Mouse (Mus musculus) Patski (cell line): ENCODE measurements at regions not wholly inside any gene's neighbourhood (a gene's known extent, or its start where the extent isn't known, plus 50 kb on each side); places are given as distances from the start of the nearest gene placed in this dataset.

Experiments
- ATAC-seq: fragments of 100-300 bp; one replicate; pipeline ENCODE4 v1.8.0; 2021
- CTCF ChIA-PET: fragments of 350-600 bp; sonication (Branson Sonifier 250); formaldehyde crosslinking; loops from one replicate; lab custom pipeline; 2022; ENCODE audit warnings: inconsistent platforms; lab: Charles Lee
- POLR2A ChIA-PET: fragments of 350-600 bp; sonication (Branson Sonifier 250); formaldehyde crosslinking; loops from one replicate; lab custom pipeline; 2022; ENCODE audit warnings: antibody characterized with exemption, inconsistent platforms; lab: Charles Lee
- DNase-seq: peaks from one replicate; pipeline ENCODE4 v3.0.0-alpha.2; 2011; ENCODE audit warnings: low read depth, low spot score
- H3K27me3 ChIP-seq: fragments of 371-371 bp; one replicate; pipeline ENCODE4 v1.5.1; 2021
- CTCF ChIP-seq: fragments of 100-300 bp; IDR thresholded peaks from one replicate; pipeline ENCODE4 v1.5.1; 2021
- in situ Hi-C: fragments of 300-500 bp; cut with MboI; formaldehyde crosslinking; loops from 3 replicates; pipeline ENCODE4 v1.11.1; 2018; ENCODE audit warnings: low pct_unique_long_range_greater_than_20kb, mixed read lengths

DNA sequence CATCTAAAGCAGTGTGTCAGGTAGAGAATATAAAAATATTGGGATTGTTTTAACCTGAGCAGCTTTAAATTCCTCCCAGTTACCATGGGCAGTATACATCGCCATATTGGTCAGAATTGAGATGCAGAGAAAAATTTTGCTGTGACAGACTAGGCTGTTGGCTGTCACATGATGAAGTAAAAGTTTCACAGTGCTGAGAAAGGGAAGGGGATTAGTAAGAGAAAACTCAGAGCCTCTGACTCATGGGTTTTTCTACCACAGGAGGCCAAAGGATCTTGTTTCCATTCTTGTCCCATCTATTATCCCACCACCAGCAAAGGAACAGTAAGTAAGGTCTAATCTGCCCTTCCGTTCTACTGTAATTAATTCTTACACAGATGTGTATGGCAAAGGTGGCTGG lies 191.8 kb upstream of the Agr3 start:
- no peaks in the 10 kb centered on the region for H3K27me3 ChIP-seq
- CTCF ChIA-PET = interaction anchor here (2.0 kb wide), 1 partner anchor 11 kb away, joined by 5 read pairs; no protein-coding TSS in a partner anchor
- in situ Hi-C loops = no loop called here
- no peak for TF ChIP-seq CTCF
- DNase-seq (peak; percentile 9), ATAC-seq (no peak)
- POLR2A ChIA-PET = no interaction called here

DNA sequence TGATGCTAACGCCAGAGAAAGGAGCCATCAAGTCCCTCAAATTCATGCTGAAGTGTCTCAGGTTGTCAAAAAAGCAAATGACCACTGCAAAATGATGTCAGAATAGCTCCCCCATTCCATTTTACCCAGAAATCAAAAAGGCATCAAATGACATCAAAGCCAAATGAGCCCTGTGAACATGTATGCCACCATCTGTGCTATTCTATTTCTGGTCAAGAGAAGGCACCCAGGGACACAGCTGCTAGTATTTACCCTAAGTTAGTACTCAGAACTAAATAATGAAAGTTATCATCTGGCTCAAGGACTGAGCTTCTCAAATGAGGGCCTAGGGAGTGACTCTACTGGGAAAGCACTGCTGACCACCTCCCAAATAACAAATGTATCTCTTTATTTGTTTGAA lies 191.1 kb upstream of the Ahr start:
- in situ Hi-C loops = no loop called here
- DNase-seq (no peak), ATAC-seq (no peak)
- ChIA-PET POLR2A (no interaction called here), CTCF (no interaction called here)
- TF ChIP-seq CTCF = no peak
- H3K27me3 ChIP-seq = no peaks in the 10 kb centered on the region

DNA sequence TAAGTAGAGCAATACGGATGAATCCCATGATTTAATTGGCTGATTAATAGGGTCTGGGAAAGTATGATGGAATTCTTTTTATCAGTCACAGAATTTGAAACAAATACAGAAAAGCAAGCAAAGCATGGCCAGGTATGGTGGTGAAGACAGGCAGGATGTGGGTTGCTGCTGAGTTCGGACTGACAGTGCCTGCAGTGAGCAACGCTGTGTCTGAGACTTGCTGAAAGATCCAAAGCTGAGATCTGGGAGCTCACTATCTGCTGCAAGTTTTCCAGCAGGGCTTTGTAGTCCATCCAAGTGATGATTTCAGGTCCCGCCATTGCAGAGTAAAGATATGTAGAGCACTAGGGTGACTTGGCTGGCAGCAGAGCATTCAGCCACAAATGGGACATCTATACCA lies 189.3 kb upstream of the Ahr start:
- in situ Hi-C loops = no loop called here
- TF ChIP-seq CTCF = no peak
- ChIA-PET POLR2A (no interaction called here), CTCF (interaction anchor here (2.6 kb wide), 1 partner anchor 9 kb away, joined by 5 read pairs; no protein-coding TSS in a partner anchor)
- ATAC-seq (no peak), DNase-seq (no peak)
- no peaks in the 10 kb centered on the region for H3K27me3 ChIP-seq

DNA sequence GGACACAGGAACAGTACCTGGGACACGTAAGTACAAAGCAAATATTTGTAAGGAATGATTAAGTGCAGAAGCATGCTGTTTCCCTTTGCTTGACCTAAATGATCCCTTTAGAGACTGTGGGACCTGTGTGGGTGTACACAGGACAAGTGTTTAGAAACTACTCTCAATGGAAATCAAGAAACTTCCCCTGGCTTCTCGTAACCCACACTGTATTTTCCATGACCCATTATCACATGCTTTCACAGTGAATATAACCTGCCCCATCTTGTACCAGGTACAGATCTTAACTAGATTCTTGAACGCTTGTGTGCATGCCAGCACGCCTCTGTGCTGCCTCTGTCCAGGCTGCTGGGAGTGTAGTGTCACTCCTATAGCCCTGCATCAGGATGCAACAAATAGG lies 177.8 kb upstream of the Ahr start:
- DNase-seq (no peak), ATAC-seq (no peak)
- ChIA-PET POLR2A (no interaction called here), CTCF (no interaction called here)
- H3K27me3 ChIP-seq = no peaks in the 10 kb centered on the region
- in situ Hi-C loops = no loop called here
- TF ChIP-seq CTCF = no peak

DNA sequence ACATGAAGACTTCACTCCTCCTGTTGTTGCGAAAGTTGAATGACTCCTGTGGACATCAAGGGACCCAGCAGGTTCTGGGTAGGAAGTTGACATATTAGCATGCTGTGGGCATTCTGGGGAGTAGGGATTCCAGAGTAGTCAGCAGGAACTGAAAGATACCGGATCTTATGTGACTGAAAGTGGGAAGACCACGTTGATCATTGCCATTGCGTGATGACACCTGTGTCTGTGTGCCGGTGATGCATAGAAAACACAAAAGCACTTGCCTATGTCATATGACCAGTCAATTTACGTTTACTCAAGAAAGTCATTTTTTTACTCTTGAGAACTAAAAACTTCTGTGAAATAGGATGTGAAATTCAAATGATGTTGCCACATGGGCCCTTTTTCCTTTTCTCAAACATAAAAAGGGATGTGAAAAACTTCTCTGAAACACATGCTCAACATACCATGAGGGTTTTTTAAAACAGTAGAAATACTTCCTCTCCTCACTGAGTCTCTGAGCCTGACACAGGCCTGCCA lies 176.8 kb upstream of the Ahr start:
- ChIA-PET POLR2A (no interaction called here), CTCF (no interaction called here)
- no peaks in the 10 kb centered on the region for H3K27me3 ChIP-seq
- TF ChIP-seq CTCF = no peak
- in situ Hi-C loops = no loop called here
- ATAC-seq (no peak), DNase-seq (no peak)

DNA sequence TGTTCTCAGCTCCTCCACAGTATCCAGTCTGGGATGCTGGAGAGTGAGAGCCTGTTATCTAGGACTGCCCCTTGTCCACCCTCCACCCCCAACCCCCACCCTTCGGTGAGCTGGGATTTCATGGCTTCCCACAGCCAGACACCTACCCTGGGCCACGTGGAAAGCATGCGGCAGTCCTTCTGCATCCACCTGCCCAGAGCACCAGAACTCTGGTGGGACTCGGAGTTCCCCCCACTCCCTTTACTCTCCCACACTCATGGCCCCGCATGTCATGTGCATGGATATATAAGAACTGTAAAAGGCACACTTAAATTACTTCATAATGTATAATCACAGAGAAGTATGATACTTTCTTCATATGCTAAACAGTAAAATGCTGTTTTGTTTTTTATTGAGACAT lies 175.5 kb upstream of the Ahr start:
- ChIA-PET POLR2A (no interaction called here), CTCF (no interaction called here)
- ATAC-seq (no peak), DNase-seq (no peak)
- no peaks in the 10 kb centered on the region for H3K27me3 ChIP-seq
- TF ChIP-seq CTCF = no peak
- in situ Hi-C loops = no loop called here

DNA sequence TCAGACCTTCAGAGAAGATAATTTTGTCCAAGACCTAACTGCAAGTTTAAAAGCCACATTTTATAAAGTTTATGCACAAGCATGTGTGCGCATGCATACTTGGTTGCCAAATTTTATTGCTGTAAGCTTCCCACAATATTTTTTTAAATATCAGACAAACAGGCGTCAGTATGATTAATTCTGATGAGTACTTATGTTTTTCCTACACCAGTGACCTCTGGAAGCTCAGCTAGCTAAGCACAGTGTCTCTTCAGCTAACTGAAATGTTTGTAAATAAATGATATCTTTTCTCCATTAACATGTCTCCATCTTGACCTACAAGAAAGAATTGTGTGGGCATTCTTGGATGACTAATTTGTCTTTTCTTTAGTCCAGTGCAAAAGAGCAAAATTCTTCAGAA lies 168.6 kb upstream of the Ahr start:
- TF ChIP-seq CTCF = no peak
- in situ Hi-C loops = no loop called here
- ChIA-PET POLR2A (no interaction called here), CTCF (no interaction called here)
- no peaks in the 10 kb centered on the region for H3K27me3 ChIP-seq
- DNase-seq = no peak
- no peak for ATAC-seq

DNA sequence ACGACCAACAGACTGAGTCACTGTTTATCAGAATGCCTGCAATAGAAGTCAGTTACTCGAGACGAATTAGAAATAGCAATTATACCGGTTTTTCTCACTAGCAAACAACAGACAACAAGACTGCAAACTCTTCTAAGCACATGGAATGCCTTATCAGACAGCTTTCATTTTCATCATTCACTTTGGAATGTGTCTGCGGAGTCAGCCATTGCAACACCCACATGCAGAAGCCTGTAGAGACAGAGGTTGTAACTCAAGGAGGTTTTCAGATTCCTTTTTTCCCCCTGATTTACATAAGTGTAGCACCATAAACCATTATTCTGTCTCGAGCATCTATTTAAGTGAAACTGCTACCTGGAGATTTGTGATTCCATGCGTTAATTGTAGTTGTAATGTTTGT lies 167.8 kb upstream of the Ahr start:
- peak; percentile 13 for DNase-seq
- ATAC-seq = peak; percentile 69
- CTCF ChIA-PET = no interaction called here
- no peaks in the 10 kb centered on the region for H3K27me3 ChIP-seq
- in situ Hi-C loops = no loop called here
- no peak for TF ChIP-seq CTCF
- POLR2A ChIA-PET = no interaction called here

DNA sequence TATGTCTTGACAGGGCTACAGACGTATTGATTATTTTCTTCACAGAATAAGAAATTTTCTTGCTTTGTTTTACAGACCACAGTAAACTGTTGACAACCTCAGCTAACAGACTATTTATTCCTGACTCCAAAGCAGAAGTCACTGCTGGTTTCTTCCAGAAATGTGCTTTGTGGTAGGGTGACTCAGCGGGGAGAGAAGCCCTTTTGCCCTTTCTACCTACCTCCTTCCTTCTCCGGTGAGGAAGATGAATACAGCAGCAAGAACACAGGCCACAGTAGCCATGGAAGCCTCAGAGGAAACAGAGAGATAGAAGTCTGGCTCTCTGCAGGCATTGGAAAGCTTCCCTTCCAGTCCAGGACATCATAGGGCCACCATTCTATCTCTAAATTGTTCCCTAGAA lies 159.4 kb upstream of the Ahr start:
- DNase-seq (no peak), ATAC-seq (no peak)
- POLR2A ChIA-PET = no interaction called here
- H3K27me3 ChIP-seq = no peaks in the 10 kb centered on the region
- in situ Hi-C loops = no loop called here
- CTCF ChIA-PET = no interaction called here
- TF ChIP-seq CTCF = no peak

DNA sequence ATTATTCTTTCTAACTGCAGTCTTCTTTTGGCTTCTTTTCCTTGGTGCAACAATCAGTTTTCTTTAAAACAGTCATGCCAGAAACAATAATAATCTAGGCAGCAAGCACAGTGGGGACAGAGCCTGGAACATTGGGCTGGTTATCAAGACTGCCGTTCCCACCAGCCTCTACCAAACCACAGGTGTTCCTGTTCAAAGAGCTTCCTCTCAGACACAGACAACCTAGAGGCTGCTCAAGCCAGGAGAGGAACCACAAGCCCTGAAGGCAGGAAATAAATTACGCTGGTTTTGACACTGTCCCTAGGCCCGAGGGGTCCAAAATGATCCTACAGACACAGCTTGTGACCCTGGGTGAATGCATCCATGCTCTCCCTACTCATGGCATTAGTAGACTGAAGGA lies 156.1 kb upstream of the Ahr start:
- no peaks in the 10 kb centered on the region for H3K27me3 ChIP-seq
- POLR2A ChIA-PET = no interaction called here
- no peak for DNase-seq
- ATAC-seq = no peak
- CTCF ChIA-PET = no interaction called here
- in situ Hi-C loops = no loop called here
- no peak for TF ChIP-seq CTCF

DNA sequence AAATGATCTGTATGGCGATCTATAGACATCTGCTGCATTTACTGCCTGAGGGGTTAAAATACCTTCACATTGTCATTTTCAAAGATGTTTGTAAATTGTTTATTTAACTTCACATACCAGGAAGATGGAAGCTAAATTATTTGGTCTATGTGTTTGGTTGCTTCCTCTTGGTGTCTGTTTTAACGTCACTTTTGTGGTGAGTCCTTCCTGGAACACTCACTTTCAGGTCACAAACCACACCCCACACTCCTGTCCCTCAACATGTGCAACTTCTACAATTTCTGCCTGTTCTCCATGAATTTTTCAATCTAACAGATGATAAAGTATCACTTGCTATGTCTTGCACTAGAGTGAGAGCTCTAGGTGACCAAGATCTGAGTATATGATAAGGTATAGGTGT lies 151.4 kb upstream of the Ahr start:
- no peaks in the 10 kb centered on the region for H3K27me3 ChIP-seq
- TF ChIP-seq CTCF = no peak
- in situ Hi-C loops = no loop called here
- ChIA-PET POLR2A (no interaction called here), CTCF (no interaction called here)
- DNase-seq (no peak), ATAC-seq (no peak)

DNA sequence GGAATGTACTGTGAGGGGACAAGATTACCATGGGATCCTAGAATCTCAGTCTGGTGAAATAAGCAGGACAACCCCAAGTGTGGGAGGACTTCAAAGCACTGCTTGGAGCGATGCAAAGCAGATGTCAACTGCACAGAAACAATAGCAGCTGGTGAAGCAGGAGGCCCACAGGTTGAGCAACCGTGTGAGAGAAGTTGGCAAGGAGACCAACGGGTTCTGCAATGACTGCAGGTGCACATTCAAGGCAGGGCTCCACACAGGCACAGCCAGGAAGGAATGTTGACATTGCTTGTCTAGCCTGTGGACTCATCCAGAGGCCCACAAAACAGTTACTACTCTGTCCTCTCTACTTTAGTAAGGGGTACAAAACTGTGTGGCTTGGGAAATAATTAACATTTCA lies 150.4 kb upstream of the Ahr start:
- in situ Hi-C loops = no loop called here
- ATAC-seq (no peak), DNase-seq (no peak)
- H3K27me3 ChIP-seq = no peaks in the 10 kb centered on the region
- TF ChIP-seq CTCF = no peak
- CTCF ChIA-PET = no interaction called here
- POLR2A ChIA-PET = no interaction called here
